Mouse (Mus musculus) cerebellum, adult 2 months (tissue): ENCODE results near the gene Osgin1. TPM values are rescaled to one million over a fixed set of nuclear protein-coding genes. Genes with fewer than 3 reads are reported as not detected.
A peak's percentile ranks its signal among the peaks of the same experiment; 100 is the strongest.

Experiments used
- DNase-seq, 2 experiments: peaks; one replicate each; pipeline ENCODE4 v3.0.0; 2021
- H3K27ac ChIP-seq: fragments of 200-500 bp; 2 replicates; pipeline ENCODE4 v1.5.1; 2012; ENCODE audit warnings: low read length, control low read depth, inconsistent platforms; ENCODE audit not compliant: insufficient read depth
- H3K27me3 ChIP-seq: fragments of 200-500 bp; 2 replicates; pipeline ENCODE4 v1.6.1; 2012; ENCODE audit warnings: inconsistent platforms, mild to moderate bottlenecking, low read length, moderate library complexity; ENCODE audit not compliant: control insufficient read depth, insufficient read depth
- H3K4me1 ChIP-seq: fragments of 200-500 bp; 2 replicates; pipeline ENCODE4 v1.6.1; 2011; ENCODE audit warnings: low read length; ENCODE audit not compliant: control insufficient read depth, insufficient read depth
- H3K4me3 ChIP-seq: fragments of 200-500 bp; replicated peaks from 2 replicates; pipeline ENCODE3; 2011; ENCODE audit warnings: mild to moderate bottlenecking, low read depth, low read length, control low read depth; ENCODE audit not compliant: insufficient read depth
- CTCF ChIP-seq: fragments of 200-500 bp; IDR thresholded peaks from 2 replicates; pipeline ENCODE4 v1.5.1; 2011; ENCODE audit warnings: low read depth, mild to moderate bottlenecking, control low read depth, low read length, moderate library complexity, borderline replicate concordance; ENCODE audit not compliant: insufficient read depth
- POLR2A ChIP-seq: fragments of 200-500 bp; IDR thresholded peaks from 2 replicates; pipeline ENCODE4 v1.6.1; 2011; ENCODE audit warnings: low read length, control low read depth, borderline replicate concordance; ENCODE audit not compliant: insufficient read depth
- WGBS: fragments of 180-500 bp; shearing (Covaris S2); methylation state at CpG from one replicate; pipeline ENCODE4 v1.1.7; 2018; 5-methylcytosine and 5-hydroxymethylcytosine counted together
- polyA plus RNA-seq: library from polyadenylated mRNA; depleted of rRNA; stranded (reverse); fragments of >200 nt; gene quantifications from 2 replicates; pipeline ENCODE4 v1.2.3, GENCODE M21; 2012

Osgin1 gene
- polyA plus RNA-seq, 1 experiment: 0.84 TPM

DNA sequence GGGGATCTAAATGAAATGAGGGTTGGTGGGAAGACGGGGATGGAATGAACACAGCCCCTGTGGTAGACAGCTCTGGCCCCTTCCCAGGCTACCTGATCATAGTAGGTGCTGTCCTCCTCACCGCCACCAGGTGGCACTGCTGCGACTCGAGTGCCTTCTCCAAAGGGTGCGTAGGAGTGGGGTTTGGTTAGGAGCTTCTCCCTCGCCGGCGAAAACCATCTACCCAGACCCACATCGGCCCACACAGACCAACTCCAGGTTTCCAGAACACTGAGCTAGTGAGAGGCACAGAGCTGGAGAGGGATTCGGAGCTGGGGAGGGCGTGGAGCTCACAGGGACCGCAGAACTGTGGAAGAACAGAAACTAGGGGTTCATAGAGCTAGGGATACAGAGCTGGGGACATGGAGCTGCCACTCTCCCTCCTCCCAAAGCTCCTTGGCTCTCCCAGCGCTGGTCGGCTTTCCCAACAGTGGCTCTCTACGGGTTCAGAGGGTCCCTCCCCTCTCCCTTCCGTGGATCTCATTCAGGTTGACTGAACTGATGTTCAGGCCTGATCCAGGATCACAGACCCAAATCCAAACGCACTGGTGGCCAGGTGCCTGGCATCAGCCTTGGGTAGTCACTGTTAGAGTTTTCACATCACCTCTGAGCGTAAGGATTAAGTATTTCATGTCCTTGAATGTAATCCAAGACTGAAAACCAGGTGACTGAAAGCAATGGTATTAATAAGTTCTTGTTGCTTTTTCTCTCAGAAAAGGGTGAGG, 21.0 kb upstream of the Osgin1 start:
- no peak for TF ChIP-seq POLR2A
- TF ChIP-seq CTCF: peak; percentile 96
- Histone ChIP-seq H3K27me3 (no peaks in the 10 kb centered on the region), H3K4me3 (peak overlapping the region; percentile 64), H3K27ac (no peak overlapping the region), H3K4me1 (peaks cover 4% of the 10 kb centered on the region; the same call in 1 of the 2 replicates)
- peak; percentile 65 to 81 for DNase-seq
- 11% methylated on average over 18 of the region's 18 CpGs for WGBS

DNA sequence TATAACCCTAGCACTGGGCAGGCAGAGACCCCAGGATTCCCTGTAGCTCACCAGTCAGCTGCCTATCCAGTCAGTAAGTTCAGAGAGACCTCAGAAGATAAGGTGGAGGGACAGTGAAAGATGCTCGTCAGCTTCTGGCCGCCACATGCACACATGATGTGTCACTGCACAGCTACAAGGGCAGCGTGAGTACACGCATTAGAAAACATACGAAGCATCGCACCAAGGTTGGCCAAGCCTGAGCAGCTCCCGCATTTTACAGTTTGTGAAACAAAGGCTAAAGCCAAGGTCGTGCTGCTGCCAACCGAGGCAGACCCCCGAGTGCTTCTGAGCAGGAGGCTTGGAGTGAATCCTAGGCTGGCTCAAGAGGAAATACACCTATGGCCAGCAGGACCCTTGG, 20.3 kb upstream of the Osgin1 start:
- TF ChIP-seq POLR2A (no peak), CTCF (no peak)
- Histone ChIP-seq H3K27ac (no peak overlapping the region), H3K4me3 (no peak overlapping the region), H3K4me1 (peaks cover 4% of the 10 kb centered on the region; the same call in 1 of the 2 replicates), H3K27me3 (no peaks in the 10 kb centered on the region)
- DNase-seq: no peak
- 59% methylated on average over 10 of the region's 10 CpGs for WGBS

DNA sequence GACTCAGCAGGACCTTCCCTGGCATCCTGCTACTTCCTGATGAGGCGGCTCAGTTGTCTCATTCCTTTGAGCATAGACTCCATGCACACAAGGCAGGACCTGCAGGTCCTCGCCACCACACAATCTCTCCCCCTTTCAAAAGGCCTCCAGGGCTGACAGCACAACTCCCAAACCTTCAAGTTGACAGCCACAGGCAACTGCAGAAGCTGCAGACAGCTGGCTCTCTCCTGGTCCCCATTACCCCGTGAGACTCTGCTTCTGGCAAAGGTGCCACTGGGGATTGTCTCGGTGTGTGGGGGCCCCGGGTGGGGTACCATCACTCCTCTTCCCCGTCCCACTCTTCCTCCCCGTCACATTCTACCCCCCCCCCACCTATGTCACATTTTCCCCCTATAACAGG, 13.6 kb upstream of the Osgin1 start:
- no peak overlapping the region for H3K27ac ChIP-seq
- H3K27me3 ChIP-seq: no peaks in the 10 kb centered on the region
- WGBS: 67% methylated on average over 7 of the region's 7 CpGs
- TF ChIP-seq POLR2A: no peak
- no peak for TF ChIP-seq CTCF
- peaks cover 34% of the 10 kb centered on the region for H3K4me1 ChIP-seq
- DNase-seq: no peak
- no peak overlapping the region for H3K4me3 ChIP-seq

DNA sequence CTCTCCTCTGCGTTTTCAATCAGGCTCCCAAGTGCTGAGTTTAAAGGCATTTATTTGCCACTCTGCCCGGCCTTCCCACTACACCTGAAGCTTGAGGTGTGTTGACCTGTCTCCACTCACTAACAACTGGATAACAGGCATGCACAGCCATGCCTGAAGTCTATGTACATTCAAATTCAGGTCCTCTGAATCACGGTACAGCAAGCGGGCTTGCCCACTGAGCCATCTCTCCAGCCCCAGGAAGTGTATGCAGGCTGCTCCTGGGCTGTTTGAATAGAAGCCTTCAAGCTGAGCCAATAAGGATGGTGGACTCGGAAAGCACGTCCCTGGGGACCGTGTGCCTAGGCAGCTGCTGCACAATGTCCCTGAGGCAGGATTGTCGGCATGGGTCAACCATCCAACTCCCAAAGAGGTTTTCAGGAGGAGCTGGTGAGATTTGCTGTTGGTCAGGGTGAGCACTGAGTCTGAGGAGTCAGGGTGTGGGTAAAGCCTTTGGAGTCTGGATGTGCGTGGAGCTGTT, 12.3 kb upstream of the Osgin1 start:
- no peak for DNase-seq
- H3K4me1 ChIP-seq: peaks cover 34% of the 10 kb centered on the region
- H3K27me3 ChIP-seq: no peaks in the 10 kb centered on the region
- WGBS: 57% methylated on average over 9 of the region's 9 CpGs
- no peak overlapping the region for H3K4me3 ChIP-seq
- TF ChIP-seq POLR2A: no peak
- no peak overlapping the region for H3K27ac ChIP-seq

DNA sequence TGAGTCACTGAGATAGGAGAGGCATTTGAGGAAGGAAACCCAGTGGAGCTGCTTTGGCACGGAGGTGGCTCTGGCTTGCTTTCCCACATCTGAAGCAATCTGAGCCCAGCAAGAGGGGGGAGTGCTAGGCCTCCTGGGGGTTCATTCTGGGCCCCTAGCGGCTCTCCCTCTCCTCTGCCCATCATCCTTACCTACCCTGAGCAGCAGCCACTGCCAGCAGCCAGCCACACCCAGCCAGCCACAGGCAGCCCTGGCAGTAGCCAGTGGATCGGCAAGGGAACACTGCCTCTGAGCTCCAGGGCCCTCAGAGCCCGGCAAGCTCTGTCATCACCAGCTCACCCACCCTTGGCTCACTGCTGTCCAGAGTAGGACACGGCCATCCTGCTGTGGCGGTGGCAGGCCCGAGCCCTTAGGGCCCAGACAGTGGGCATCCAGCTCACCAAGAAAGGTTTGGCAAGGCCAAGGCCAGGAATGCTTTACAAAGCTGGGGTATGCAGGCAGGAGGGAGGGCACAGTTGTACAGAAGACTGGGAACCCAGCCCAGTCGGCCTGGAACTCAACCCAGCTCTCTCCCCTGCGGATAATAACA, 11.7 kb upstream of the Osgin1 start:
- peaks cover 34% of the 10 kb centered on the region for H3K4me1 ChIP-seq
- no peak overlapping the region for H3K4me3 ChIP-seq
- 24% methylated on average over 9 of the region's 9 CpGs for WGBS
- no peak overlapping the region for H3K27ac ChIP-seq
- H3K27me3 ChIP-seq: no peaks in the 10 kb centered on the region
- no peak for TF ChIP-seq CTCF
- no peak for TF ChIP-seq POLR2A
- no peak for DNase-seq

DNA sequence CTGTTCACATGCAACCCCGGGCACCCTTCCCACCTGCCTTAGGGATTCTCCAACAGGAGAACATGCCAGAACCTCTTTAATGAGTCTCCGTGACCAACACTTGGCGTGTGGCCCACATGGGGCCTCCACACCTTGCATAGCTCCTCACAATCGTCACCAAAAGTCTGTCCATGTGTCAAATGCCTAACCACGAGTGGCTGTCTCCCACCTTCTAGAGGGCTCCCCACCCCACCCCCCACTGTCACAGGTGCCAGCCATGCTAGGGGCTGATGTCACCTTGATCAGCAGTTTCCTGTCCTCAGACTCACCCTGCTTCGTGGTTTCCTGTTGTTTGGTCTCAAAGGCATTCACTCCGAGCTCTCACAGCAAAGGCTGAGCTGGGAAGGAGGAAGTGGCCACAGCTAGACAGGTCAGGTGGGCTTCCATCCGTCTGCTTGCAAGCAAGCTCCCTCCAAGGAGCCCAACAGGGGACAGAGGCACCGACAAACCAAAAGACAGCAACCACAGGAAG, 10.2 kb upstream of the Osgin1 start:
- H3K27ac ChIP-seq: no peak overlapping the region
- no peak for DNase-seq
- no peak overlapping the region for H3K4me3 ChIP-seq
- H3K27me3 ChIP-seq: no peaks in the 10 kb centered on the region
- no peak for TF ChIP-seq POLR2A
- TF ChIP-seq CTCF: no peak
- 46% methylated on average over 9 of the region's 9 CpGs for WGBS
- H3K4me1 ChIP-seq: peaks cover 46% of the 10 kb centered on the region

DNA sequence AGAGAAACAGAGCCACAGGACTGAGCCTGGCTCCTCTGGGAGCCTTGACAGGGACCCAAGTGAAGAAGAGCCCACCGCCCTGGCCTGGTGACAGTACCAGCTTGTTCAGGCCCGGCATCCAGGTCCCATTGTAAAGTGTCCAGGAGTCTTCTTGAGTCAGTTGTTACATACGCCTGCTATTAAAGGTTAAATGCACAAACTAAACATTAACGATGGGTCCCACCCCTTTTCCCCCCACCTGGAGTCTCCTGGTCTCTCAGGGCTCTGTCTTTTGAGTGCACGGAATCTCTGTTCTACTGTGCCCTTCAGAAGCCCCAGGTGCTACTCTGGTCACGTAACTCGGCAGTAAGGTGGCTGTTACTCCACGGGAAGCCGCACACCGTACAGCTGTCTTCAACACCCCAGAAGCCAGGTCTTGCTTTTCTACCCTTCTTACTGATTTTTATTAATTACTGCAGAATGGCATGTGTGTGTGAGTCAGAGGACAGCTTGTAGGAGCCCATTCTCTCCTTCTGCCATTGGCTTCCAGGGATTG, 9.7 kb upstream of the Osgin1 start:
- TF ChIP-seq POLR2A (no peak), CTCF (no peak)
- peaks cover 52% of the 10 kb centered on the region for H3K4me1 ChIP-seq
- 94% methylated on average over 10 of the region's 10 CpGs for WGBS
- no peaks in the 10 kb centered on the region for H3K27me3 ChIP-seq
- DNase-seq: no peak
- H3K4me3 ChIP-seq: no peak overlapping the region
- no peak overlapping the region for H3K27ac ChIP-seq

DNA sequence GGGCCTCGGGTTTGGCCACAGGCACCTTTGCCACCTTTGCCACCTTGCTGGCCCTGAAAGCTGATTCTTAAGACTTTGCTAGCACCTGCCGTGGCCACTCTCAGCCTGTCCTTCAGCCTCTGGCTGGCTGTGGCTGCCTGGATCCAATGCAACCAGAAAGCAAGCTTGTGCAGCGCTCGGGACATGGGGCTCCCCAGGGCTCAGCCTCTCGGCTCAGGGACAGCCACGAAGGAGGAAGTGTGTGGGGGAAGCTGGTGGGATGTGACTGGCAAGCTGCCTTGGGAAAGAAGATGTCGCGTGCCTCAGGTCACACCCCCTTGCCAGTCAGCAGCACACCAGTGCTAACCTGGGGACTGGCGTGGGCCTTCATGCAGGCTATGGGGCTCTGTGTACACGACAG, 9.2 kb upstream of the Osgin1 start:
- H3K27me3 ChIP-seq: no peaks in the 10 kb centered on the region
- no peak for DNase-seq
- no peak overlapping the region for H3K4me3 ChIP-seq
- peaks cover 53% of the 10 kb centered on the region for H3K4me1 ChIP-seq
- TF ChIP-seq CTCF (no peak), POLR2A (no peak)
- no peak overlapping the region for H3K27ac ChIP-seq
- WGBS: 84% methylated on average over 10 of the region's 10 CpGs
